Mouse (Mus musculus): Measurements from ENCODE around the gene Exoc2. TPM values are rescaled to one million over a fixed set of nuclear protein-coding genes. Genes with fewer than 3 reads are reported as not detected.

The Exoc2 gene
- total and polyA plus RNA-seq, 3 experiments, result 22.1 to 26.0 TPM; not detected in 1

GRCm38 (mm10) chr13:30875825-30876224 is 98.1 kb downstream of the Exoc2 start:
- no peaks in the 10 kb centered on the region for H3K79me2 ChIP-seq (ENCODE audit: control insufficient read depth, insufficient read depth, low read length, poor library complexity)
- H3K27ac ChIP-seq (ENCODE audit: control insufficient read depth, low read depth, low read length), result no peak overlapping the region
- no peak overlapping the region for H3K4me3 ChIP-seq (ENCODE audit: control insufficient read depth in 1 of 2, insufficient read depth in 1 of 2, low read depth in 2 of 2, low read length in 2 of 2)
- no peaks in the 10 kb centered on the region for H3K4me1 ChIP-seq (ENCODE audit: control insufficient read depth in 1 of 2, insufficient read depth in 2 of 2, low read length in 2 of 2)
- no peak for TF ChIP-seq MAFK (IDR thresholded peaks at IDR 0.05; ENCODE audit: borderline replicate concordance, low read depth, low read length)
- TF ChIP-seq MAZ (IDR thresholded peaks at IDR 0.05; ENCODE audit: low read depth, low read length), result no peak
- no peak for TF ChIP-seq SIN3A (IDR thresholded peaks at IDR 0.05; ENCODE audit: low read length)
- no peak for TF ChIP-seq JUND (IDR thresholded peaks at IDR 0.05; ENCODE audit: low read depth, low read length)
- no peak for TF ChIP-seq ZKSCAN1 (IDR thresholded peaks at IDR 0.05; ENCODE audit: low read depth, low read length)
- no peak for TF ChIP-seq MAX (IDR thresholded peaks at IDR 0.05; ENCODE audit: low read length)
- no peak for TF ChIP-seq MYB (IDR thresholded peaks at IDR 0.05; ENCODE audit: low read depth, low read length)
- no peak for TF ChIP-seq POLR2A (IDR thresholded peaks at IDR 0.05; ENCODE audit: control insufficient read depth in 1 of 2, insufficient read depth in 1 of 2, low read depth in 1 of 2, low read length in 2 of 2, poor library complexity in 1 of 2)
- no peak for TF ChIP-seq CHD2 (IDR thresholded peaks at IDR 0.05; ENCODE audit: low read length)
- TF ChIP-seq SMC3 (IDR thresholded peaks at IDR 0.05; ENCODE audit: low read depth, low read length), result no peak
- TF ChIP-seq POLR2AphosphoS5 (IDR thresholded peaks at IDR 0.05; ENCODE audit: borderline replicate concordance, low read depth, low read length), result no peak
- no peak for TF ChIP-seq GABPA (IDR thresholded peaks at IDR 0.05; ENCODE audit: low read depth, low read length)
- TF ChIP-seq E2F4 (IDR thresholded peaks at IDR 0.05; ENCODE audit: borderline replicate concordance, low read depth, low read length), result no peak
- TF ChIP-seq CHD1 (IDR thresholded peaks at IDR 0.05; ENCODE audit: low read depth, low read length), result no peak
- no peak for TF ChIP-seq RCOR1 (IDR thresholded peaks at IDR 0.05; ENCODE audit: low read depth, low read length)
- no peak for TF ChIP-seq ZMIZ1 (IDR thresholded peaks at IDR 0.05; ENCODE audit: low read depth, low read length)
- TF ChIP-seq NRF1 (IDR thresholded peaks at IDR 0.05; ENCODE audit: insufficient read depth, low read depth, low read length, poor library complexity, severe bottlenecking), result no peak
- no peak for TF ChIP-seq USF2 (IDR thresholded peaks at IDR 0.05; ENCODE audit: borderline replicate concordance in 1 of 2, insufficient read depth in 1 of 2, low read depth in 1 of 2, low read length in 2 of 2)
- TF ChIP-seq RAD21 (IDR thresholded peaks at IDR 0.05; ENCODE audit: low read depth, low read length), result no peak
- peaks cover 0 to 11% of the 10 kb centered on the region in 2 experiments; a peak in 2 of 4 replicates for H3K36me3 ChIP-seq (ENCODE audit: control insufficient read depth in 1 of 2, insufficient read depth in 2 of 2, low read length in 2 of 2)
- H3K27me3 ChIP-seq (ENCODE audit: control insufficient read depth in 1 of 2, insufficient read depth in 2 of 2, low read length in 2 of 2), result no peaks in the 10 kb centered on the region
- no peaks in the 10 kb centered on the region for H3K9me3 ChIP-seq (replicated peaks; ENCODE audit: insufficient read depth, low read length)
- DNase-seq (ENCODE audit: low read depth, low spot score), result no peak
- no peak overlapping the region for H3K9ac ChIP-seq (ENCODE audit: control insufficient read depth, low read depth, low read length, poor library complexity, severe bottlenecking)

GRCm38 (mm10) chr13:30873472-30873871 is 100.4 kb downstream of the Exoc2 start:
- no peaks in the 10 kb centered on the region for H3K9me3 ChIP-seq (replicated peaks; ENCODE audit: insufficient read depth, low read length)
- H3K4me3 ChIP-seq (ENCODE audit: control insufficient read depth in 1 of 2, insufficient read depth in 1 of 2, low read depth in 2 of 2, low read length in 2 of 2), result no peak overlapping the region
- no peak for DNase-seq (ENCODE audit: low read depth, low spot score)
- peaks cover 0 to 11% of the 10 kb centered on the region in 2 experiments; a peak in 2 of 4 replicates for H3K36me3 ChIP-seq (ENCODE audit: control insufficient read depth in 1 of 2, insufficient read depth in 2 of 2, low read length in 2 of 2)
- H3K27ac ChIP-seq (ENCODE audit: control insufficient read depth, low read depth, low read length), result no peak overlapping the region
- H3K27me3 ChIP-seq (ENCODE audit: control insufficient read depth in 1 of 2, insufficient read depth in 2 of 2, low read length in 2 of 2), result no peaks in the 10 kb centered on the region
- TF ChIP-seq MAZ (IDR thresholded peaks at IDR 0.05; ENCODE audit: low read depth, low read length), result no peak
- H3K9ac ChIP-seq (ENCODE audit: control insufficient read depth, low read depth, low read length, poor library complexity, severe bottlenecking), result no peak overlapping the region
- no peaks in the 10 kb centered on the region for H3K4me1 ChIP-seq (ENCODE audit: control insufficient read depth in 1 of 2, insufficient read depth in 2 of 2, low read length in 2 of 2)
- no peaks in the 10 kb centered on the region for H3K79me2 ChIP-seq (ENCODE audit: control insufficient read depth, insufficient read depth, low read length, poor library complexity)
